Mouse (Mus musculus): ENCODE results near the gene Wnt3. TPM values are rescaled to one million over a fixed set of nuclear protein-coding genes. Genes with fewer than 3 reads are reported as not detected.

Wnt3 gene
- polyA plus RNA-seq, 1 experiment from 2014 or later = 0.31 TPM

GRCm38 (mm10) chr11:103804126-103804525 is 30.2 kb downstream of the Wnt3 start:
- 86% methylated on average over 11 of the region's 11 CpGs for WGBS
- Histone ChIP-seq H3K36me3 (ENCODE audit: control insufficient read depth, insufficient read depth, low read length) (no peaks in the 10 kb centered on the region), H3K9ac (ENCODE audit: low read length) (no peak overlapping the region), H3K4me3 (ENCODE audit: low read depth, low read length) (no peak overlapping the region), H3K4me1 (replicated peaks; ENCODE audit: control insufficient read depth, insufficient read depth, low read length) (no peaks in the 10 kb centered on the region), H3K9me3 (ENCODE audit: control insufficient read depth, low read length) (peaks cover 5% of the 10 kb centered on the region; the same call in 1 of the 2 replicates), H3K27ac (ENCODE audit: low read depth) (no peak overlapping the region), H3K27me3 (replicated peaks; ENCODE audit: control insufficient read depth, insufficient read depth, low read length) (peaks cover 21% of the 10 kb centered on the region), H3K4me2 (ENCODE audit: low read length) (no peak overlapping the region)
- DNase-seq (ENCODE audit: low spot score) = no peak
- ATAC-seq (replicated peaks; ENCODE audit: low FRiP score, low TSS enrichment, low read depth) = no peak

- DNase-seq (ENCODE audit: low spot score) (no peak), ATAC-seq (replicated peaks; ENCODE audit: low FRiP score, low TSS enrichment, low read depth) (no peak)
- Histone ChIP-seq H3K4me2 (ENCODE audit: low read length) (no peak overlapping the region), H3K4me1 (replicated peaks; ENCODE audit: control insufficient read depth, insufficient read depth, low read length) (no peaks in the 10 kb centered on the region), H3K9ac (ENCODE audit: low read length) (no peak overlapping the region), H3K27ac (ENCODE audit: low read depth) (no peak overlapping the region), H3K27me3 (replicated peaks; ENCODE audit: control insufficient read depth, insufficient read depth, low read length) (peaks cover 28% of the 10 kb centered on the region), H3K36me3 (ENCODE audit: control insufficient read depth, insufficient read depth, low read length) (no peaks in the 10 kb centered on the region), H3K4me3 (ENCODE audit: low read depth, low read length) (no peak overlapping the region), H3K9me3 (ENCODE audit: control insufficient read depth, low read length) (peaks cover 5% of the 10 kb centered on the region; the same call in 1 of the 2 replicates)
- WGBS = 73% methylated on average over 4 of the region's 4 CpGs
Measured at GRCm38 (mm10) chr11:103804804-103805203, 30.9 kb downstream of the Wnt3 start.

DNA sequence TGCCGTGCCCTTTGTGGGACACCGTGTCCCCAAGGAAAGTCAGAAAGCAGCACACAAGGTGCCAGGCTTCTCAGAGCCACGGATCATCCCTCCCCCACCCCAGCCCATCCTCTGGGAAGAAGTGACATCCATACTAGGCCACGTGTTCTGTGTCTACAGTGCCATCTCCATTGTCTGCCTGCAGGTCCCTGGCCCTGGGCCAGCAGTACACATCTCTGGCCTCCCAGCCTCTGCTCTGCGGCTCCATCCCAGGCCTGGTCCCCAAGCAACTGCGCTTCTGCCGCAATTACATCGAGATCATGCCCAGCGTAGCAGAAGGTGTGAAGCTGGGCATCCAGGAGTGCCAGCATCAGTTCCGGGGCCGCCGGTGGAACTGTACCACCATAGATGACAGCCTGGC is 34.0 kb downstream of the Wnt3 start:
- no peak overlapping the region for H3K4me3 ChIP-seq (ENCODE audit: low read depth, low read length)
- no peak overlapping the region for H3K9ac ChIP-seq (ENCODE audit: low read length)
- no peaks in the 10 kb centered on the region for H3K4me1 ChIP-seq (replicated peaks; ENCODE audit: control insufficient read depth, insufficient read depth, low read length)
- no peak overlapping the region for H3K27ac ChIP-seq (ENCODE audit: low read depth)
- H3K27me3 ChIP-seq (replicated peaks; ENCODE audit: control insufficient read depth, insufficient read depth, low read length) = peaks cover 54% of the 10 kb centered on the region
- no peak for DNase-seq (ENCODE audit: low spot score)
- H3K36me3 ChIP-seq (ENCODE audit: control insufficient read depth, insufficient read depth, low read length) = no peaks in the 10 kb centered on the region
- H3K9me3 ChIP-seq (ENCODE audit: control insufficient read depth, low read length) = peaks cover 5% of the 10 kb centered on the region; the same call in 1 of the 2 replicates
- H3K4me2 ChIP-seq (ENCODE audit: low read length) = no peak overlapping the region
- no peak for ATAC-seq (replicated peaks; ENCODE audit: low FRiP score, low TSS enrichment, low read depth)
- WGBS = 34% methylated on average over 12 of the region's 12 CpGs

DNA sequence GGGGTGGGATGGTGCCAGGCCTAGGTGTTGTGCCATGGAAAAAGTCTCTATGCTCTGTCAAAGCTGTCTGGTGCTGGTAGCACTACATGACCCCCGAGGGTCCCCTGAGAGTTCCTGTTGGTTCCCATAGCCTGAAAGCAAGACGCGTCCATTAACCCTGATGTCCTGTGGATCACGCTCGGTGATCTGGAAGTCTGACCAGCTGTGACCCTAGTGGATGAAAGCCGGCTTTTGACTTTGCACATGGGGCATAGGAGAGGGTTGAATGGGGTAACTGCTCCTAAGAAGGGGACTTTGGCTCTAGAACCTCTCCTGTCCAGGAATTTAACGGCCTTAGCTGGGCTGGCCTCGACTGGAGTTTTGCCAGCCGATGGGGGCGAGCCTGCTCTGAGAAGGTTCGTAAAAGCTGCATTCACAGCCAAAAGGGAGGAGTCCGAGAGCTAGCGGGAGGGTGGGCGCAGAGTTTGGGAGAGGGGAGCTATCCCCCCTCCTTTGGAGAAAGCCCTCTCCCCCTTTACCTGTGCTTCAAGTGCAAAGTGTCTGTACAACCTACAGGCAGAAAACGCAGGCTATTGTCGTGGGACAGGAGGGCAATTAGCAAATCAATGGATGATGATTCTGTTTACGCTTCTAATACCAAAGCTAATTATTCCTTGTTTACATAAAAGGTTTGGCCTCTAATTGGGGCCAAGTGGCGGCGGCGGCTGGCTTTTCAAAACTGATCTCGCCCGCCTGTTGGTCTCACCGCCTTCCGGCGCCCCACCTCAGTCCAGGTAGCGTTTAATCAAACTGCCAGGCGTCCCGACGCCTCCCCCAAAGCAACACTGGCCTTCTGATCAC is 35.0 kb downstream of the Wnt3 start:
- WGBS = 6% methylated on average over 29 of the region's 29 CpGs
- H3K27ac ChIP-seq (ENCODE audit: low read depth) = no peak overlapping the region
- H3K4me2 ChIP-seq (ENCODE audit: low read length) = peak overlapping the region; percentile 97
- H3K4me1 ChIP-seq (replicated peaks; ENCODE audit: control insufficient read depth, insufficient read depth, low read length) = no peaks in the 10 kb centered on the region
- peak overlapping the region; percentile 45 for H3K4me3 ChIP-seq (ENCODE audit: low read depth, low read length)
- H3K9me3 ChIP-seq (ENCODE audit: control insufficient read depth, low read length) = peaks cover 5% of the 10 kb centered on the region; the same call in 1 of the 2 replicates
- peaks cover 54% of the 10 kb centered on the region for H3K27me3 ChIP-seq (replicated peaks; ENCODE audit: control insufficient read depth, insufficient read depth, low read length)
- ATAC-seq (replicated peaks; ENCODE audit: low FRiP score, low TSS enrichment, low read depth) = no peak
- H3K9ac ChIP-seq (ENCODE audit: low read length) = no peak overlapping the region
- no peaks in the 10 kb centered on the region for H3K36me3 ChIP-seq (ENCODE audit: control insufficient read depth, insufficient read depth, low read length)
- DNase-seq (ENCODE audit: low spot score) = no peak

DNA sequence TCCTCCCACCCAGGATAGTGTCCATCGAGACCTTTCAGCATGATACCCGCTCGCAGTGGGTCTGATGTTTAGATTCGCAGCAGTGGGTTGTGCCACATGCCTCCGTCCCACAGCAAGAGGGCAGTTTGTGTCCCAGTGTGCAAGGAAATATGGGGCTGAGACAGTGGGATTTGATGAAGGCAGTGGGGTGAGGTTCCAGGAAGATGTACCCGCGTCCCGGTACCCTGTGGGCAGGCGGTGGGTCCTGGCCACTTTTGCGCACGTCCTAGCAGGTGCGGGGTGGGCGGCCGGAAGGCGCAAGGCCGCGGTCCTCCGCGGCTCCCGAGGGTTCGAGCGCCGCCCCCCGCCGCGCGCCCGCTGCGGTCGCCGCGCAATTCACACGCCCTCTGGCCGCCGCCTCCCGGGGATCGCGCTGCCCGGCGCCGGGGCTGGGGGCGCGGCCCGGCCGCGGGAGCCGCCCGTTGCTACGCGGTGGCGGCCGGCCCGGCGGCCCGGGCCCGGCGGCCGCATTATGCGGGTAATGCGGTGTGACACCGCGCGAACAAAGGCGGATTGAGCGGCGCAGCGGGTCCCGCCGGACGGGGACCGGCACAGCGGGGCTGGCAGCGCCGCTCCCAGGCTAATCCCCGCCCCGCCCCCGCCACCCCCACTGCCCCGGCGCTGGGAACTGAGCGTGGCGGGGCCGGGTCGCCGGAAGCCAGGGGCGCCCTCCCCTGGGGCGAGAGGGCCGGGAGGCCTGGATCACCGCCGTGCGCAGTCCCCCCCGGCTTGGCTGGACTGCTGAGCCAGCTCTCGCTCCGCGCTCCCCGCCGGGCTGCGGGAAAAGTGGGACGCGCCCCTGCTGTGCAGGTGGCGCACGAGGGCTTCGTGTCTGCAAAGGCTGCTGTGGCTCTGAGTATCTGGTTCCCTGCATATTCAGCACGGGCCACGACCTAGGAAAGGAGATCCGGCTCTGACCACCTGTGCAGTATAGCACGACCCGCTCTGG is 36.0 kb downstream of the Wnt3 start:
- under 1% methylated on average over 96 of the region's 107 CpGs for WGBS
- DNase-seq (ENCODE audit: low spot score) (peak; percentile 72), ATAC-seq (replicated peaks; ENCODE audit: low FRiP score, low TSS enrichment, low read depth) (peak; percentile 37; the same call in 1 of the 2 replicates)
- H3K9me3 ChIP-seq (ENCODE audit: control insufficient read depth, low read length) = peaks cover 5% of the 10 kb centered on the region; the same call in 1 of the 2 replicates
- H3K36me3 ChIP-seq (ENCODE audit: control insufficient read depth, insufficient read depth, low read length) = no peaks in the 10 kb centered on the region
- peaks cover 54% of the 10 kb centered on the region for H3K27me3 ChIP-seq (replicated peaks; ENCODE audit: control insufficient read depth, insufficient read depth, low read length)
- 0 out of 2 replicates have a peak overlapping the region, but pooled peaks have one; percentile 25 for H3K9ac ChIP-seq (ENCODE audit: low read length)
- no peak overlapping the region for H3K27ac ChIP-seq (ENCODE audit: low read depth)
- 0 out of 2 replicates have a peak, but pooled peaks cover under 1% of the 10 kb centered on the region for H3K4me1 ChIP-seq (replicated peaks; ENCODE audit: control insufficient read depth, insufficient read depth, low read length)
- H3K4me3 ChIP-seq (ENCODE audit: low read depth, low read length) = peak overlapping the region; percentile 45
- peak overlapping the region; percentile 97 for H3K4me2 ChIP-seq (ENCODE audit: low read length)

DNA sequence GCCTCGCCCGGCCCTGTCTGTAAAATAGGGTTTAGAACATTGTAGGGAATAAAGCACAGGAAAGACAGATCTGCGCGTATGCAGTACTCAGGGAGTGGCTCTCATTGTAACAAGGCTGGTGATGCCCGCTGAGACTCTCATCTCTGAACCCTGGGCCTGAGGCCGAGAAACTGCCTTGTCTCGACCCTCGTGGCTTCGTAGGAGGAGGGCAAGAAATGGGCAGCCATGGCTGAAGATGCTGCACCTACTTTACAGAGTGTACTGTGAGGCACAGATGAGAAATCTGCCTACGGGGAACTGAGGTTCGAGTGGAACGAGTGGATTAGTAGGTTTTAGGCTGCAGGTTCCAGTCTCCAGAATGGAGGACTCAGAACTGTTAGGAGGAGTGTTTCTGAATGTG is 36.7 kb downstream of the Wnt3 start:
- no peak overlapping the region for H3K9ac ChIP-seq (ENCODE audit: low read length)
- no peak for ATAC-seq (replicated peaks; ENCODE audit: low FRiP score, low TSS enrichment, low read depth)
- WGBS = 24% methylated on average over 12 of the region's 12 CpGs
- peak overlapping the region; percentile 97 for H3K4me2 ChIP-seq (ENCODE audit: low read length)
- peaks cover 54% of the 10 kb centered on the region for H3K27me3 ChIP-seq (replicated peaks; ENCODE audit: control insufficient read depth, insufficient read depth, low read length)
- no peaks in the 10 kb centered on the region for H3K36me3 ChIP-seq (ENCODE audit: control insufficient read depth, insufficient read depth, low read length)
- H3K4me3 ChIP-seq (ENCODE audit: low read depth, low read length) = peak overlapping the region; percentile 45
- no peak for DNase-seq (ENCODE audit: low spot score)
- no peaks in the 10 kb centered on the region for H3K9me3 ChIP-seq (ENCODE audit: control insufficient read depth, low read length)
- H3K27ac ChIP-seq (ENCODE audit: low read depth) = no peak overlapping the region
- 0 out of 2 replicates have a peak, but pooled peaks cover 3% of the 10 kb centered on the region for H3K4me1 ChIP-seq (replicated peaks; ENCODE audit: control insufficient read depth, insufficient read depth, low read length)

- H3K9me3 ChIP-seq (ENCODE audit: control insufficient read depth, low read length) = no peaks in the 10 kb centered on the region
- H3K27ac ChIP-seq (ENCODE audit: low read depth) = no peak overlapping the region
- WGBS = 70% methylated on average over 25 of the region's 25 CpGs
- 0 out of 2 replicates have a peak, but pooled peaks cover 3% of the 10 kb centered on the region for H3K4me1 ChIP-seq (replicated peaks; ENCODE audit: control insufficient read depth, insufficient read depth, low read length)
- no peak overlapping the region for H3K4me3 ChIP-seq (ENCODE audit: low read depth, low read length)
- H3K4me2 ChIP-seq (ENCODE audit: low read length) = no peak overlapping the region
- no peaks in the 10 kb centered on the region for H3K36me3 ChIP-seq (ENCODE audit: control insufficient read depth, insufficient read depth, low read length)
- H3K27me3 ChIP-seq (replicated peaks; ENCODE audit: control insufficient read depth, insufficient read depth, low read length) = peaks cover 54% of the 10 kb centered on the region
- no peak overlapping the region for H3K9ac ChIP-seq (ENCODE audit: low read length)
- ATAC-seq (replicated peaks; ENCODE audit: low FRiP score, low TSS enrichment, low read depth) (no peak), DNase-seq (ENCODE audit: low spot score) (no peak)
Measured at GRCm38 (mm10) chr11:103811246-103811645, 37.3 kb downstream of the Wnt3 start.

GRCm38 (mm10) chr11:103814808-103815207 is 40.9 kb downstream of the Wnt3 start:
- Histone ChIP-seq H3K4me2 (ENCODE audit: low read length) (no peak overlapping the region), H3K27ac (ENCODE audit: low read depth) (no peak overlapping the region), H3K27me3 (replicated peaks; ENCODE audit: control insufficient read depth, insufficient read depth, low read length) (peaks cover 27% of the 10 kb centered on the region), H3K4me1 (replicated peaks; ENCODE audit: control insufficient read depth, insufficient read depth, low read length) (0 out of 2 replicates have a peak, but pooled peaks cover 3% of the 10 kb centered on the region), H3K36me3 (ENCODE audit: control insufficient read depth, insufficient read depth, low read length) (no peaks in the 10 kb centered on the region), H3K9ac (ENCODE audit: low read length) (no peak overlapping the region), H3K9me3 (ENCODE audit: control insufficient read depth, low read length) (no peaks in the 10 kb centered on the region), H3K4me3 (ENCODE audit: low read depth, low read length) (no peak overlapping the region)
- ATAC-seq (replicated peaks; ENCODE audit: low FRiP score, low TSS enrichment, low read depth) = no peak
- 24% methylated on average over 3 of the region's 3 CpGs for WGBS
- no peak for DNase-seq (ENCODE audit: low spot score)
